Mouse (Mus musculus): ENCODE measurements around the gene Zkscan6.

The Zkscan6 gene

DNA sequence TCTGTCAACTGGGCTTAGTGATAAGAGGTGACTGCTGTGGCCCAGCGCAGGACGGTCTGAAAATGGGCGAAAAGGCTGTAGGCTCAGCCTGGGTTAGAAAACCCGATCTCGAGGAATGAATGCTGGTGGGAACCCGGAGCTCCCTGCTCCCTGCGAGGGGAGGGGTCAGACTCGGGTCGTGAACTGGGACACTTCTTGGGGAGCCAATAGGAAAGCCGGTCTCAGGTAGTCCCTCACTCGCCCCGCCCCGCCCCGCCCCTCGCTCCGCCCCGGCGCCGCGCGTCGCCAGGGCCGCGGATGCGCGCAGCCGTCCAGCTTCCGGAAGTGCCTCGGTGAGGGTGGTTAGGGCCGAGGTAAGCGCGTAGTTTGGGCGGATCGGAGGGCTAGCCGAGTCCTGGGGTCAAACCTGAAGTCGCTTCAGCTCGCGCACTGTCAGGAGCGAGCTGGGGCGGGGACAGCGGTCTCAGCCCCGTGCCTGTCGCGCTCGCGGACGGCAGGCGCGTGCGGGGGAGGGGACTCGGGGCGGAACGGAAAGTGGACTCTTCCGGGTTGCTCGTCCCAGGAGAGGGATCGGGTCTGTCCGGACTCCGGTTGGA, at the start of gene Zkscan6:
Gene Zkscan6, plus strand, starts transcription at position 267 of the 596 bp plus-strand sequence.
- in situ Hi-C loops (cut with MboI, MseI), result loop anchor here (25.0 kb wide), 3 partner anchors 820 to 1280 kb away; partner anchors contain the start of genes Elac2 (in 1 of the 2), Myh3 (in 1 of the 2) and Tmem220 (in 1 of the 2)

- in situ Hi-C loops (cut with MboI, MseI), result no loop called here
Observed at GRCm38 (mm10) chr11:65759350-65759749, 47.6 kb upstream of the Zkscan6 start.

GRCm38 (mm10) chr11:65760912-65761311, 46.1 kb upstream of the Zkscan6 start:
- in situ Hi-C loops (cut with MboI, MseI), result loop anchor here in 1 of 2 experiments (5.0 kb wide), 1 partner anchor 41 kb away; no protein-coding TSS in a partner anchor

DNA sequence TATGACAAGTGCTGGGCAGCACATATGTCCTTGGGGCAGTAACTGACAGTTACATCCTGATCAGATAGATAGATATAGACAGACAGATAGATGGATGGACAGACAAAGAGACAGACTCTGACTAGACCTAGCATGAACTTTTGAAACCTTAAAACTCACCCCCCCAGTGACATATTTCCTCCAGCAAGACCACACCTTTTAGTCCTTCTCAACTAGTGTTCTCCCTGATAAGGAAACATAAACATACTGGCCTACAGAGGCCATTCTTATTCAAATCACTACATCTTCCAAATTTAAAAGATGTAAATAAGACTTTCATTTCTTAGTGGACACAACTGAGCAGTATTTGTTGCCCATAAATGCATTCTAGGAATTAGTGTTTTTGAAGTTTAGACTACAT, 38.5 kb upstream of the Zkscan6 start:
- in situ Hi-C loops (cut with MboI, MseI), result no loop called here

DNA sequence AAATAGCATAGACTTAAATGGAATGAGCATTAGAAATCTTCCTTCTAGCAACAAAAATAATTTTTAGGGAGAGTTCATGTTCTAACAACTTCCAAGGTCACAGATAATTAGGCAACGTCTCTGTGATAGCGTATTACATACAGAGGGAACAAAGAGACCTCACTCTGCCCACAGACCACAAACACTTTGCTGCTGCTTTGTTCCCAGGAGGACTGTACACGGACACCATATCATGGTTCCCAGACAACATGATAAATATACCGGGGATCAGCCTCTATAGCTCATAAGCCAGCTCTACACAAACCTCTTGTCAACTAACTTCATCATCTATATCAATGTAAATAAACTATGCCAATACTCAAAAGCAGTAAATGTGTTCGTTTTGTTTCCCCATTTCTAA, 37.0 kb upstream of the Zkscan6 start:
- in situ Hi-C loops (cut with MboI, MseI), result no loop called here

DNA sequence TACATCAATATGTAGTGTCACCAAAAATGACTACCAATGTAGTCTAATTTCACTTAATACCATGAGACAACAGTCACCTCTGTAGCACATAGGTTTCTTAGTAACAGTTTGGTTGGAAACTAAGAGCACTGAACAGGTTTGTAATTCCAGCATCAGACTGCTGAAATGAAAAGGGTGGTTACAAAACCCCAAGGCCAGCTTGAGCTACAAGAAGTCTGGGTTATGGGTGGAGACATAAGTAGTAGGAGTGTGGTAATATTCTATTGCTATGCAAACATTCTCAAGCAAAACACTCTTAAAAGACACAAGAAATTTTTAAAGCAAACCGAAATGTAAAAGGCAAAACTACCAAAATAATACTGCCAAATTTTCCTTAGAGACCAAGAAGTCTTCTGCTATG, 35.4 kb upstream of the Zkscan6 start:
- in situ Hi-C loops (cut with MboI, MseI), result no loop called here

DNA sequence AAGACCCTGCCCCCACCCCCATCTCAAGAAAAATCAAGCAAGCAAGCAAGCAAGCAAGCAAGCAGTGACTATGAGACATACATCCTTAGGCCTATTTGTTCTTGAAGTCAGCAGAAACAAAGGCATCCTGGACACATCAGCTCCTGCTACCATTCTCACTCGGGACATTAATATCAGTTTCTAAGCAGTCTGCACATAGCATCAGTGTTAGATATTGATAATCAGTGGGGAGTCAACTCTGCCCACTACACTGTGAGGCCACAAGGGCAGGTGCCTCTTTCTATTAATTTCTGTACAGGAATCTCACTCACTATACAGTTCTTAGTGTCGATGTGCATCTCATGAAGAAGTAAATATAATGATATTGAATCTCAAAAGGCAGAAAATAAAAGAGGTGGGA, 33.4 kb upstream of the Zkscan6 start:
- in situ Hi-C loops (cut with MboI, MseI), result no loop called here

DNA sequence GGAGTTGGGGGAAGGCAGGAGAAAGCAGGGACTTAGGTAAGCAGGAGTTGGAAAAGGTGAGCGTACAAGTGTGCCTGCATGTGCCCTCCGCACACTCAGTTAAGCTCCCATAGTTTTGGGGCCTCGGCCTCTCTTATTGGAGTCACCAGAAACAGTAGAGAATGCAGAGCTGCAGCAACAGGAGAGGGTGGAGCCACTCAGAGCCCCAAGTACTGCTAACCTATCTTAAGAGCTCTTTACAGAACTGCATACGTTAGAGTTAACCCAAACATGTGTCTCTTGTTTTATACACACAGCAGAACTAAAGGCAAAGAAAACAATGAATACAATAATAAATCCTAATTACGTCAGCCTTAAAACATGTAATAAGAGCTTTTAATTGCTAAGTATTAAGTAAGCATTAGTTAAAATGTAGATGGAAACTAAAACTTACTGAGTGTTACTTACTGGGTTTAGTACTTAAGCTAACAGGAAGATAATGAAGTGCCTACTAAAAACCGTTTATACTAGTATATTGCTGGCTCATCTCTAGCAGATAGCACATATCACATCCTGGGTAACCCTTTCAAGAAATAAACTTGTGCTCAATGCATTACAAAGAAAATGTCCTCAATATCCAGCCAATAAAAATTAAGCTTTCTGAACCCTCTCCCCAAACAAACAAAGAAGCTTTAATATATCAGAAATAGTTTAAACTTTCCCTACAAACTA, 32.9 kb upstream of the Zkscan6 start:
- in situ Hi-C loops (cut with MboI, MseI), result no loop called here

- in situ Hi-C loops (cut with MboI, MseI), result loop anchor here in 1 of 2 experiments (25.0 kb wide), 1 partner anchor 1865 kb away; the partner anchor contains the start of gene Hs3st3b1
Observed at GRCm38 (mm10) chr11:65776906-65777611, 29.9 kb upstream of the Zkscan6 start.

GRCm38 (mm10) chr11:65777810-65778209, 29.2 kb upstream of the Zkscan6 start:
- in situ Hi-C loops (cut with MboI, MseI), result loop anchor here in 1 of 2 experiments (25.0 kb wide), 1 partner anchor 1866 kb away; the partner anchor contains the start of gene Hs3st3b1

- in situ Hi-C loops (cut with MboI, MseI), result loop anchor here in 1 of 2 experiments (25.0 kb wide), 1 partner anchor 1867 kb away; the partner anchor contains the start of gene Hs3st3b1
Observed at GRCm38 (mm10) chr11:65779066-65779465, 27.9 kb upstream of the Zkscan6 start.

DNA sequence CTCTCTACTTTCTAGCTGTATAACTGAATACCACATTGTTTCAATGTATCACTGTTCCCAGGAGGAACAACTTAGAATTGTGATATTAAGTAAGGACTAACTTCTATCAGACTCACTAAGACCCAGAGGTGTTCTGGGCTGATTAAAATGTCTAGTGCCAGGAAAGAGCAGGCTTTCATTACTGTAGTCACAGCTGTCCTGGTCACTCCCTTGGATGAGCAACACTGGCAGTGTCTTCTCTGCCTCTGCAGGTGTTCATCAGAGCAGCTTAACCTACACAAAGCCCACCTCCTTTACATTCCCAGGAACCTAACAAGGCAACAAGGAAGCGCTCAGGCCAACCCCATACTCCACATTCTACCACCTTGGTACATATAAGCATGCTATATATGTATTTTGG, 27.4 kb upstream of the Zkscan6 start:
- in situ Hi-C loops (cut with MboI, MseI), result loop anchor here in 1 of 2 experiments (25.0 kb wide), 1 partner anchor 1867 kb away; the partner anchor contains the start of gene Hs3st3b1

GRCm38 (mm10) chr11:65781596-65781995, 25.4 kb upstream of the Zkscan6 start:
- in situ Hi-C loops (cut with MboI, MseI), result loop anchor here in 1 of 2 experiments (25.0 kb wide), 1 partner anchor 1869 kb away; the partner anchor contains the start of gene Hs3st3b1

DNA sequence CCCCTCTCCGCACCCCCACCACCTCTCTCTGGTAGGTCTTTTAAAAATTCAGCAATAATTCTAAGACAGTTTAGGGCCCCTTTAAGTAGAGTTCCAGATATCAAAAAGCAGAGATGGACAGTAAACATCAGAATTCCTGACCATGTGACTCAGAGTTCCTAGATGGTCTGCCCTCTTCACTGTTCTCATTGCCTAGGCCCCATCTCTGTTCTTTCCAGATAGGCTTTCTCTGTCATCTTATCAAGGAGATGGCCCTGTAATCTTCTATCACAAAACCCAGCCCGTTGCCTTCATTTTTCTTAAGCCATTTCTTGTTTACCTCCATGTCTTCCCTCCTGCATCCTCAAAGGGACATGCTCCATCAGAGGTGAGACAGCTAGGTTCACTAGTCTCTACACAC, 20.8 kb upstream of the Zkscan6 start:
- in situ Hi-C loops (cut with MboI, MseI), result loop anchor here in 1 of 2 experiments (25.0 kb wide), 1 partner anchor 1874 kb away; the partner anchor contains the start of gene Hs3st3b1

GRCm38 (mm10) chr11:65787421-65788151, 19.4 kb upstream of the Zkscan6 start:
- in situ Hi-C loops (cut with MboI, MseI), result loop anchor here in 1 of 2 experiments (25.0 kb wide), 1 partner anchor 1875 kb away; the partner anchor contains the start of gene Hs3st3b1

DNA sequence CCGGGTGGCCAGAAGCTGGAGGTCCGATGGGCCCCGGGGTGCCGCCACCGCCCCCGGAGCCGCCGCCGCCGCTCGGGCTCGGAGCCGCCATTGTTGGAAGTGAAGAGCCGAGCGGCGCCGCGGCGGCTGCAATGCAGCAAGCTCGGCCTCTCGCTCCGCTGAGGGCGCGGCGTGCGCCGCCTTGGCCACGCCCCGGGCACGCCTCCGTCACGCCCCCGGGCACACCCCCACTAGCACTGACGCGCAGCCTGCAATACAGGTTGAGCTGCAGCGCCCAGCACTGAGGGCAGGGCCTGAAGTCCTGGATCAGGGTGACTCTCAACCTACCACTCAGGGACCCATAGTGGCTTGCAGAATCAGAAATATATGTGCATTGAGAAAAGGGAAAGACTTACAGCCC, 18.8 kb upstream of the Zkscan6 start, which contains the start of gene Map2k4:
Gene Map2k4, minus strand, starts transcription at position 144 of the 400 bp plus-strand sequence.
- in situ Hi-C loops (cut with MboI, MseI), result loop anchor here in 1 of 2 experiments (25.0 kb wide), 1 partner anchor 1876 kb away; the partner anchor contains the start of gene Hs3st3b1

GRCm38 (mm10) chr11:65794428-65795219, 12.4 kb upstream of the Zkscan6 start:
- in situ Hi-C loops (cut with MboI, MseI), result loop anchor here in 1 of 2 experiments (25.0 kb wide), 1 partner anchor 1882 kb away; the partner anchor contains the start of gene Hs3st3b1

- in situ Hi-C loops (cut with MboI, MseI), result loop anchor here in 1 of 2 experiments (25.0 kb wide), 1 partner anchor 1884 kb away; the partner anchor contains the start of gene Hs3st3b1
Observed at GRCm38 (mm10) chr11:65795896-65796295, 11.1 kb upstream of the Zkscan6 start.

DNA sequence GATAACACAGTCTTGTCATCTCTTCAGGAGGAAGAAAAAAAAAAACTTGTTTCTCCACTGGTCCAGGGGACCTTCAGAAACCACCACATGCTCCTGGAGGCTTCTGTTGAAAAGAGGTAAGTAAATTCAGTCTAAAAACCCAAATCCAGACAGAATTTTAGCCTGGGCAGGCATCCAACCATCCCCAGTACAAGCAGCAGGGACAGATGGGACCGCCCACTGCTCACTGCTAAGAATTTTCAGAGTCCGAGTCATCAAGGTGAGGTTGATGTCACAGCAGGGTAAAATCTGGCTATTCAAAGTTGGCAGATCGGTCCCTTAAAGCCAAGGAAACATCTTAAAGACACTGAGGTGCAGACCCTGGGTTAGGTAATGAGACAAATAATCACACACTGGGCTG, 5.1 kb upstream of the Zkscan6 start:
- in situ Hi-C loops (cut with MboI, MseI), result loop anchor here (5.0 to 25.0 kb wide), 4 partner anchors 40 to 1285 kb away; partner anchors contain the start of genes Elac2 (in 1 of the 2), Myh3 (in 1 of the 2) and Tmem220 (in 1 of the 2)
